9 mouse cellular contexts compared by ENCODE assay signal in genomic region chr7:49843304-49843933, GRCm38 (mm10).
DNase-seq lines count a peak whose midpoint lies in the region; ATAC-seq and TF ChIP-seq lines count a peak whose summit lies in the region.
"Had no signal": no experiment of that assay in that cellular context is flagged by ENCODE, and none has a peak within 500 bp of the region (broad histone marks: within the 10 kb centered on the region; RNA-seq: fewer than 3 reads in every experiment).

No protein-coding gene starts in this region.

- no peaks in the 10 kb centered on the region for H3K36me3 ChIP-seq in forebrain, embryonic 11.5 days (ENCODE audit: control insufficient read depth, insufficient read depth, low read length)
- H3K36me3 ChIP-seq in forebrain, embryonic 16.5 days (ENCODE audit: control insufficient read depth, insufficient read depth) = no peaks in the 10 kb centered on the region
- no peaks in the 10 kb centered on the region for H3K36me3 ChIP-seq in lung, postnatal 0 days (ENCODE audit: insufficient read depth, low read length)
- H3K36me3 ChIP-seq in hindbrain, embryonic 14.5 days (replicated peaks; ENCODE audit: control insufficient read depth, insufficient read depth) = no peaks in the 10 kb centered on the region
- 0 out of 2 replicates have a peak, but pooled peaks cover 4% of the 10 kb centered on the region for H3K36me3 ChIP-seq in midbrain, embryonic 16.5 days (ENCODE audit: control insufficient read depth, insufficient read depth, low read length)

- H3K4me1 ChIP-seq in forebrain, embryonic 11.5 days (replicated peaks; ENCODE audit: control insufficient read depth, insufficient read depth, low read length) = peaks cover 3% of the 10 kb centered on the region; the same call in 1 of the 2 replicates
- H3K4me1 ChIP-seq in forebrain, embryonic 16.5 days (replicated peaks; ENCODE audit: control insufficient read depth, insufficient read depth, low read length) = peaks cover 12% of the 10 kb centered on the region
- no peaks in the 10 kb centered on the region for H3K4me1 ChIP-seq in lung, postnatal 0 days (ENCODE audit: insufficient read depth, low read depth, low read length)
- peaks cover 21% of the 10 kb centered on the region for H3K4me1 ChIP-seq in hindbrain, embryonic 14.5 days (replicated peaks; ENCODE audit: control insufficient read depth, insufficient read depth, low read length)
- H3K4me1 ChIP-seq in midbrain, embryonic 16.5 days (ENCODE audit: control insufficient read depth, insufficient read depth, low read length) = peaks cover 11% of the 10 kb centered on the region

- no peak for TF ChIP-seq CTCF in lung, postnatal 0 days (IDR thresholded peaks at IDR 0.05)

- peak; percentile 42; the same call in 1 of the 2 replicates for ATAC-seq in forebrain, embryonic 11.5 days (replicated peaks; ENCODE audit: low FRiP score)
- no peak for ATAC-seq in forebrain, embryonic 16.5 days
- no peak for ATAC-seq in lung, postnatal 0 days
- ATAC-seq in hindbrain, embryonic 14.5 days (ENCODE audit: low FRiP score) = no peak
- 0 out of 2 replicates have a peak, but pooled peaks have one; percentile 22 for ATAC-seq in midbrain, embryonic 16.5 days

- no peaks in the 10 kb centered on the region for H3K27me3 ChIP-seq in forebrain, embryonic 11.5 days (ENCODE audit: control insufficient read depth, insufficient read depth, low read length)
- H3K27me3 ChIP-seq in forebrain, embryonic 16.5 days (replicated peaks; ENCODE audit: control insufficient read depth, insufficient read depth, low read length) = no peaks in the 10 kb centered on the region
- no peaks in the 10 kb centered on the region for H3K27me3 ChIP-seq in lung, postnatal 0 days (replicated peaks; ENCODE audit: insufficient read depth, low read length)
- H3K27me3 ChIP-seq in hindbrain, embryonic 14.5 days (ENCODE audit: control insufficient read depth, insufficient read depth, low read length) = no peaks in the 10 kb centered on the region
- no peaks in the 10 kb centered on the region for H3K27me3 ChIP-seq in midbrain, embryonic 16.5 days (ENCODE audit: control insufficient read depth, insufficient read depth, low read depth, low read length)

- H3K9me3 ChIP-seq in forebrain, embryonic 11.5 days (ENCODE audit: control insufficient read depth, low read length) = no peaks in the 10 kb centered on the region
- H3K9me3 ChIP-seq in forebrain, embryonic 16.5 days (ENCODE audit: control insufficient read depth, low read length) = no peaks in the 10 kb centered on the region
- H3K9me3 ChIP-seq in lung, postnatal 0 days (ENCODE audit: low read length) = no peaks in the 10 kb centered on the region
- no peaks in the 10 kb centered on the region for H3K9me3 ChIP-seq in hindbrain, embryonic 14.5 days (ENCODE audit: control insufficient read depth, low read length)
- H3K9me3 ChIP-seq in midbrain, embryonic 16.5 days (replicated peaks; ENCODE audit: control insufficient read depth, low read length, poor library complexity, severe bottlenecking) = no peaks in the 10 kb centered on the region

- no peak overlapping the region for H3K4me2 ChIP-seq in forebrain, embryonic 11.5 days (ENCODE audit: low read depth, low read length, severe bottlenecking)
- no peak overlapping the region for H3K4me2 ChIP-seq in forebrain, embryonic 16.5 days (ENCODE audit: low read length)
- H3K4me2 ChIP-seq in lung, postnatal 0 days (replicated peaks; ENCODE audit: low read depth, low read length) = no peak overlapping the region
- H3K4me2 ChIP-seq in hindbrain, embryonic 14.5 days (replicated peaks) = peak overlapping the region; percentile 39
- H3K4me2 ChIP-seq in midbrain, embryonic 16.5 days (ENCODE audit: low read length) = no peak overlapping the region; the same call in 1 of the 2 replicates

- no peak overlapping the region for H3K4me3 ChIP-seq in forebrain, embryonic 11.5 days (ENCODE audit: low read depth, low read length)
- H3K4me3 ChIP-seq in forebrain, embryonic 16.5 days (replicated peaks; ENCODE audit: low read length) = no peak overlapping the region
- no peak overlapping the region for H3K4me3 ChIP-seq in lung, postnatal 0 days (ENCODE audit: low read depth, low read length)
- H3K4me3 ChIP-seq in hindbrain, embryonic 14.5 days (replicated peaks; ENCODE audit: low read length) = no peak overlapping the region
- no peak overlapping the region for H3K4me3 ChIP-seq in midbrain, embryonic 16.5 days (ENCODE audit: low read depth, low read length)

- WGBS in forebrain, embryonic 11.5 days = 82% methylated on average over 6 of the region's 6 CpGs
- WGBS in forebrain, embryonic 16.5 days = 62% methylated on average over 6 of the region's 6 CpGs
- 38% methylated on average over 6 of the region's 6 CpGs for WGBS in lung, postnatal 0 days
- WGBS in hindbrain, embryonic 14.5 days = 52% methylated on average over 6 of the region's 6 CpGs
- WGBS in midbrain, embryonic 16.5 days = 54% methylated on average over 6 of the region's 6 CpGs

- H3K9ac ChIP-seq in forebrain, embryonic 11.5 days (ENCODE audit: low read length) = no peak overlapping the region
- no peak overlapping the region for H3K9ac ChIP-seq in forebrain, embryonic 16.5 days (replicated peaks; ENCODE audit: low read depth, low read length)
- H3K9ac ChIP-seq in lung, postnatal 0 days (replicated peaks; ENCODE audit: low read depth) = no peak overlapping the region
- H3K9ac ChIP-seq in hindbrain, embryonic 14.5 days = no peak overlapping the region
- H3K9ac ChIP-seq in midbrain, embryonic 16.5 days (ENCODE audit: low read depth, low read length) = no peak overlapping the region

- DNase-seq in forebrain, embryonic 11.5 days (ENCODE audit: low spot score) = no peak
- peak; percentile 7 for DNase-seq in lung, postnatal 0 days (ENCODE audit: low spot score)
- no peak for DNase-seq in lung, postnatal 4 days
- no peak for DNase-seq in hindbrain, embryonic 14.5 days (ENCODE audit: low spot score)
- no peak for DNase-seq in thymus, postnatal 4 days
- DNase-seq in spleen, postnatal 14 days (ENCODE audit: low spot score in 2 of 2) = no peak
- DNase-seq: cerebellum, adult 2 months had no signal

- H3K27ac ChIP-seq in forebrain, embryonic 11.5 days (ENCODE audit: low read depth, low read length) = no peak overlapping the region
- H3K27ac ChIP-seq in forebrain, embryonic 16.5 days (ENCODE audit: low read length) = no peak overlapping the region
- no peak overlapping the region for H3K27ac ChIP-seq in lung, postnatal 0 days (ENCODE audit: low read length)
- peak overlapping the region; percentile 80 for H3K27ac ChIP-seq in hindbrain, embryonic 14.5 days
- H3K27ac ChIP-seq in midbrain, embryonic 16.5 days (ENCODE audit: low read length) = no peak overlapping the region

- no peak for TF ChIP-seq EP300 in lung, postnatal 0 days (IDR thresholded peaks at IDR 0.05)

Comparison
In these comparisons a context has a peak if more than half of its experiments do, and no peak if none do; other contexts are left out.
1. ATAC-seq: peak in forebrain, embryonic 11.5 days (single experiment) and midbrain, embryonic 16.5 days (single experiment); none in forebrain, embryonic 16.5 days (single experiment), lung, postnatal 0 days (single experiment) and hindbrain, embryonic 14.5 days (single experiment).